Mouse (Mus musculus) neutrophil, adult 59 days (primary cell): ENCODE measurements around the gene Phex. TPM values are rescaled to one million over a fixed set of nuclear protein-coding genes. Genes with fewer than 3 reads are reported as not detected.

Source experiments
- total RNA-seq, 2 experiments: library from RNA; stranded (reverse); gene quantifications; 1 replicate in 1 of 2; 2 replicates in 1 of 2; pipeline ENCODE4 v1.2.4; 2023

The Phex gene
- under 1 TPM; 0.13 to 0.16 TPM for total RNA-seq

GRCm38 (mm10) chrX:157415212-157415611 lies at the start of gene Phex:
TSS of gene Phex (minus strand) at chrX:157415312.

Other genes with a start within 250 kb of the Phex start
- 10 to 100 TPM; 11.0 to 16.2 TPM for gene Sms, start 77.0 kb upstream of the Phex start, total RNA-seq
- gene Yy2, start 153.7 kb upstream of the Phex start, total RNA-seq = 1 to 10 TPM in 1 of 2 experiments, not detected in 1; 1.7 TPM
- gene Mbtps2, start 183.4 kb upstream of the Phex start, total RNA-seq = 10 to 100 TPM in 1 of 2 experiments, 1 to 10 TPM in 1; 8.9 to 12.7 TPM